Mouse (Mus musculus): ENCODE data around the gene Tbx21.

GRCm38 (mm10) chr11:97150411-97151330, 35.5 kb upstream of the Tbx21 start:
- TF ChIP-seq CTCF (IDR thresholded peaks at IDR 0.05; ENCODE audit: control insufficient read depth, insufficient read depth, insufficient read length) (no peak), USF1 (IDR thresholded peaks at IDR 0.05; ENCODE audit: low read depth) (peak; percentile 59), CEBPB (IDR thresholded peaks at IDR 0.05; ENCODE audit: low read depth) (no peak), MAX (IDR thresholded peaks at IDR 0.05) (no peak)

Data from C2C12 (cell line).